Mouse (Mus musculus): ENCODE data around the gene Tbc1d2. TPM values are rescaled to one million over a fixed set of nuclear protein-coding genes. Genes with fewer than 3 reads are reported as not detected.

Tbc1d2 gene
- polyA plus RNA-seq, 1 experiment from 2014 or later: 6.7 TPM

DNA sequence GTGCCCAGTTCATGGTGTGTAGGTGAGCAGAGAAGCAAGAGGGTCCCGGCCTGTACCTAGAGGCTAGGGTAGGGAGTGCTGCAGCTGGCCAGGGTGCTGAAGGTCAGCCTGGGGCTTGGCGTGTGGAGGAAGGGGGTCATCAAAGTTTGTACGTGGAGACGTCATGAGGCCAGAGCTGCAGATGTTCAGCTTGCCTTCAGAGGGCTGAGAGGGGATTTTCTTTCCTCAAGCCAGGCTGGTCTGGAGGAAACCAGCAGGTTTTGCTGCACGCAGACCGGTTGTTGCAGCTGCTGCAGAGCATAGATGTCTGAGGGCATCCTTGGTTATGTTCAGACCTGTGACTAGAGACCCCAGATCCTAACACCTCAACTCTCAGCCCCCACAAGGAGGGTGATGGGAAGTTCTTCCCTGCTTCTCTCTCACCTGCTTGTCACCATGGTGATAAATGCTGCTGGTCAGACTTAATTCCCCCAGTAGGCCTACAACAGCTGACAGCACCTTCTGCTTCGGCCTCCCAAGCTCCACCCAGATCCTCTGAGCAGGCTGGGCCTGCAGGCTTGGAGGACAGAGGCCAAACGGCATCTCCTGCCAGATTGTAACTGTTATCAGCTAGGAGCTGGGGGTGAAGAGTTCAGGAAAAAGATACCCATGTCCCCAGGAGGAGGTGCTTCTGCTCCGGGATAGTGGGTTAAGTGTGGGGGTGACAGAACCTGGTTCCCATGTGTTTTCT lies 75.8 kb downstream of the Tbc1d2 start:
- H3K4me2 ChIP-seq (replicated peaks; ENCODE audit: low read depth, low read length): no peak overlapping the region
- DNase-seq (ENCODE audit: low spot score) (no peak), ATAC-seq (no peak)
- no peak overlapping the region for H3K4me3 ChIP-seq (ENCODE audit: low read depth, low read length)
- TF ChIP-seq EP300 (IDR thresholded peaks at IDR 0.05): no peak
- TF ChIP-seq CTCF (IDR thresholded peaks at IDR 0.05): no peak
- no peak overlapping the region for H3K9ac ChIP-seq (replicated peaks; ENCODE audit: low read depth)
- WGBS: 41% methylated on average over 9 of the region's 9 CpGs
- no peak overlapping the region for H3K27ac ChIP-seq (ENCODE audit: low read length)
- H3K36me3 ChIP-seq (ENCODE audit: insufficient read depth, low read length): no peaks in the 10 kb centered on the region
- no peaks in the 10 kb centered on the region for H3K4me1 ChIP-seq (ENCODE audit: insufficient read depth, low read depth, low read length)
- H3K27me3 ChIP-seq (replicated peaks; ENCODE audit: insufficient read depth, low read length): no peaks in the 10 kb centered on the region
- no peaks in the 10 kb centered on the region for H3K9me3 ChIP-seq (ENCODE audit: low read length)

DNA sequence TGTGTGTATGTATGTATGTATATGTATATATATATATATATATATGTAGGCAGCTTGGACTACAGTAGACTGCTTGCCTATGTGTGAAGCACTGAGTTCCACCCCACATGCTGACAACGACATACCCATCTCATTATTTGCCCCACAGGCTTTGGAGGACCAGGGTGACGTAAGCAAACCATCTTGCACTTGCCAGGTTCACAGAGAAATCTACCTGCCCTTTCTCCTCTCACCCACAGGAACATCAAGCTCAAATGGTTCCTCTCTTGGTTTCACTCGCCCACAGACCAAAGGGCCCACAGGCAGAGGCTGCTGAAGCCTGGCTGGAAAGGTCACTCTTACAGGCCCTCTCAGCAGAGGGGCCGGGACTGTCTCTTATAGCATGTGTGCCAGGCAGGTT lies 77.4 kb downstream of the Tbc1d2 start:
- Histone ChIP-seq H3K27ac (ENCODE audit: low read length) (no peak overlapping the region), H3K36me3 (ENCODE audit: insufficient read depth, low read length) (no peaks in the 10 kb centered on the region), H3K4me3 (ENCODE audit: low read depth, low read length) (no peak overlapping the region), H3K9me3 (ENCODE audit: low read length) (no peaks in the 10 kb centered on the region), H3K9ac (replicated peaks; ENCODE audit: low read depth) (no peak overlapping the region), H3K27me3 (replicated peaks; ENCODE audit: insufficient read depth, low read length) (no peaks in the 10 kb centered on the region), H3K4me2 (replicated peaks; ENCODE audit: low read depth, low read length) (no peak overlapping the region), H3K4me1 (ENCODE audit: insufficient read depth, low read depth, low read length) (no peaks in the 10 kb centered on the region)
- no peak for TF ChIP-seq CTCF (IDR thresholded peaks at IDR 0.05)
- no peak for TF ChIP-seq EP300 (IDR thresholded peaks at IDR 0.05)
- 72% methylated on average over 4 of the region's 4 CpGs for WGBS
- no peak for ATAC-seq
- no peak for DNase-seq (ENCODE audit: low spot score)

DNA sequence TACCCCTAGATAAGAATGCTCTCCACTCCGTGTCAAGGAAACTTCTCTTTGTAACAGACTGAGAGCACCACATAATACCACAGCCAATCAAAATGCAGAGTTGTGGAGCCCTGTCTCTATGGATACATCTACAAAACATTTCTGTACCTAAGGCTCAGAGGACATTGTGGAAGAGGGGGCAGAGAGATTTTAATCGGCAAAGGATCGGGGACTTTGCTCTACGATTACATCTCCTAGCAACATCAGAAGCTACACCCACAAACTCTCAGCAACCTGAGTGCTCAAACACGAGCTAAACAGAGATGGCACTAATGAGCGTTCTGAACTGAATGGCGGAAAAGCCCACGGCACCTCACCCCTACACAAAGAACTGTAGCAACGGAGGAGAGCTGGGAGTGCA lies 78.3 kb downstream of the Tbc1d2 start:
- Histone ChIP-seq H3K4me1 (ENCODE audit: insufficient read depth, low read depth, low read length) (no peaks in the 10 kb centered on the region), H3K4me2 (replicated peaks; ENCODE audit: low read depth, low read length) (no peak overlapping the region), H3K9ac (replicated peaks; ENCODE audit: low read depth) (no peak overlapping the region), H3K36me3 (ENCODE audit: insufficient read depth, low read length) (no peaks in the 10 kb centered on the region), H3K27me3 (replicated peaks; ENCODE audit: insufficient read depth, low read length) (no peaks in the 10 kb centered on the region), H3K27ac (ENCODE audit: low read length) (no peak overlapping the region), H3K9me3 (ENCODE audit: low read length) (no peaks in the 10 kb centered on the region), H3K4me3 (ENCODE audit: low read depth, low read length) (no peak overlapping the region)
- WGBS: 86% methylated on average over 9 of the region's 9 CpGs
- DNase-seq (ENCODE audit: low spot score): no peak
- no peak for TF ChIP-seq CTCF (IDR thresholded peaks at IDR 0.05)
- no peak for TF ChIP-seq EP300 (IDR thresholded peaks at IDR 0.05)
- ATAC-seq: no peak

DNA sequence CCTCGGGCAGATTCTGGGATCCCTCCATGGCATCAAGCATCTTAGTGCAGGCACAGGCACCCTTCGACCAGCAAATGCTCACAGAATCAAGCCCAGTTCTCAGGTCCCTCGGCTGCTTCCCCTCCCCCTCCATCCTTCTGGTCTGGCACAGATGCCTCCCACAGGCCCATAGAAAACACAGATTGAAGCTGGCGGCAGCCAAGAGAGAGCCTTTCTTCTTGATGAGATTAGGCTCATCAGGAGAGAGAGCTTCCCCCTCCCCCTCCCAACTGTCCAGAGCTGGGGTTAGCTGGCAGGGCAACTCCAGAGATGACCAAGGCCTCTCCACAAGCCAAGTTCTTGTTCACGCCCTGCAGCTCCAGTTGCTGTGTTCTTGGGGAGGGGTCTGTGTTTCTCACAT lies 80.3 kb downstream of the Tbc1d2 start:
- no peak for ATAC-seq
- TF ChIP-seq CTCF (IDR thresholded peaks at IDR 0.05) (no peak), EP300 (IDR thresholded peaks at IDR 0.05) (no peak)
- Histone ChIP-seq H3K4me1 (ENCODE audit: insufficient read depth, low read depth, low read length) (no peaks in the 10 kb centered on the region), H3K4me3 (ENCODE audit: low read depth, low read length) (no peak overlapping the region), H3K36me3 (ENCODE audit: insufficient read depth, low read length) (no peaks in the 10 kb centered on the region), H3K9me3 (ENCODE audit: low read length) (no peaks in the 10 kb centered on the region), H3K27me3 (replicated peaks; ENCODE audit: insufficient read depth, low read length) (no peaks in the 10 kb centered on the region), H3K9ac (replicated peaks; ENCODE audit: low read depth) (no peak overlapping the region), H3K27ac (ENCODE audit: low read length) (no peak overlapping the region), H3K4me2 (replicated peaks; ENCODE audit: low read depth, low read length) (no peak overlapping the region)
- DNase-seq (ENCODE audit: low spot score): no peak
- 40% methylated on average over 5 of the region's 5 CpGs for WGBS

DNA sequence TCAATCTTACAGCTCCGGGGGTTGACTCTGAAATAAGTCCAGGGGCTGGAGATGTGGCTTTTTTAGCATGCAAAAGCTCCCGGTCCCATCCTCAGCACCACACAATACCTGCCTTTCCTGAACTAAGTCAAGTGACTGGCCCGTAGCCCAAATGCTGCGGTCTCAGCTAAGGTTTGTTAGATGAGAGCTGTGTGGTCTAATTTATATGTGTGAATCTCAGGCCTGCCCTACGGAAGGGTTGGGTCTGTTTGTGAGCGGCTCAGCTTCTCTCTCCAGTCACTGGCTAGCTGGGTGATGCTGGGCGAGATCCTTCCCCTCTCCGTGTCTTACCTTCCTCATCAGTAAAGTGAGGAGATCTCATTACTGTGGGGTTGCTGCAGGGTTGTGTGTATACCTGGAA lies 81.8 kb downstream of the Tbc1d2 start:
- H3K4me3 ChIP-seq (ENCODE audit: low read depth, low read length): no peak overlapping the region
- no peak overlapping the region for H3K27ac ChIP-seq (ENCODE audit: low read length)
- H3K4me1 ChIP-seq (ENCODE audit: insufficient read depth, low read depth, low read length): no peaks in the 10 kb centered on the region
- WGBS: 87% methylated on average over 8 of the region's 8 CpGs
- TF ChIP-seq EP300 (IDR thresholded peaks at IDR 0.05): no peak
- no peak for TF ChIP-seq CTCF (IDR thresholded peaks at IDR 0.05)
- H3K27me3 ChIP-seq (replicated peaks; ENCODE audit: insufficient read depth, low read length): no peaks in the 10 kb centered on the region
- H3K9me3 ChIP-seq (ENCODE audit: low read length): no peaks in the 10 kb centered on the region
- H3K36me3 ChIP-seq (ENCODE audit: insufficient read depth, low read length): no peaks in the 10 kb centered on the region
- no peak overlapping the region for H3K4me2 ChIP-seq (replicated peaks; ENCODE audit: low read depth, low read length)
- DNase-seq (ENCODE audit: low spot score) (no peak), ATAC-seq (no peak)
- H3K9ac ChIP-seq (replicated peaks; ENCODE audit: low read depth): no peak overlapping the region

DNA sequence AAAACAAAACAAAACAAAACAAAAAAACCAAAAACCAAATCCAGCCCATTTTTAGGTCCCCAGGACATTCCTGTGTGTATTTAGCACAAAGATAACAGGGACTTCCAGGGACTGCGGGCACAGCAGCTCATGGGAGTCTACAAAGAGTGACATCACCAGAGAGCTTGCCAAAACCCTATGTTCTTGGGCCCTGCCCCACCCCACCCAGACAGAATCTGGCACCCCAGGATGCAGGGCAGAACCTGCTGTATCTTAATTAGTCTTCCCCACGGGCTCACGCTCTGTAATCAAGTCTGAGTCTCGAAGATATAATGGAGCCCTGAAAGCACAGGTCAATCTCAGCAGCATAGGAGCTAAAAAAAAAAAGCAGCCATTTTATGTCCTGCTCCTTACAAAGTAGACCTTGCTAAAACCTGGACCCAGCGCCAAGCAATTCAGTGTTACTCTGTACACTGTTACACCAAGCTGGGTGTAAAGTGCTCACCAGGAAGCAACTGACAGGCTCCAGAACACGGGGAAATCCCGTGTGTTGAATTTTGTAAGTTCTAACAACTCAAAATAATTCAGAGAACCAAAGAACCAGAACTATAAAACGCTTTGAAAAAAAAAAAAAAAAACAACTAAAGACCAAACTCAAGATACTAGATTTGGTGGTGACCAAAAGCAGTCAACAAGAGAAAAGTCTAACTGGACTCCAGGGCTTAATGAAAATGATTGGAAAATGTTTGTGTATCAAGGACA lies 82.9 kb downstream of the Tbc1d2 start:
- Histone ChIP-seq H3K4me2 (replicated peaks; ENCODE audit: low read depth, low read length) (no peak overlapping the region), H3K36me3 (ENCODE audit: insufficient read depth, low read length) (no peaks in the 10 kb centered on the region), H3K9ac (replicated peaks; ENCODE audit: low read depth) (no peak overlapping the region), H3K27me3 (replicated peaks; ENCODE audit: insufficient read depth, low read length) (no peaks in the 10 kb centered on the region), H3K4me1 (ENCODE audit: insufficient read depth, low read depth, low read length) (no peaks in the 10 kb centered on the region), H3K4me3 (ENCODE audit: low read depth, low read length) (no peak overlapping the region), H3K27ac (ENCODE audit: low read length) (no peak overlapping the region), H3K9me3 (ENCODE audit: low read length) (no peaks in the 10 kb centered on the region)
- TF ChIP-seq EP300 (IDR thresholded peaks at IDR 0.05) (no peak), CTCF (IDR thresholded peaks at IDR 0.05) (no peak)
- DNase-seq (ENCODE audit: low spot score) (no peak), ATAC-seq (no peak)
- 78% methylated on average over 8 of the region's 8 CpGs for WGBS

Measured in lung, postnatal 0 days (tissue).